Mouse (Mus musculus): ENCODE measurements at regions not wholly inside any gene's neighbourhood (a gene's known extent, or its start where the extent isn't known, plus 50 kb on each side); places are given as distances from the start of the nearest gene placed in this dataset.

GRCm38 (mm10) chr12:69101965-69102364 is 57.0 kb downstream of the Rps29 start:
- no peak for DNase-seq

DNA sequence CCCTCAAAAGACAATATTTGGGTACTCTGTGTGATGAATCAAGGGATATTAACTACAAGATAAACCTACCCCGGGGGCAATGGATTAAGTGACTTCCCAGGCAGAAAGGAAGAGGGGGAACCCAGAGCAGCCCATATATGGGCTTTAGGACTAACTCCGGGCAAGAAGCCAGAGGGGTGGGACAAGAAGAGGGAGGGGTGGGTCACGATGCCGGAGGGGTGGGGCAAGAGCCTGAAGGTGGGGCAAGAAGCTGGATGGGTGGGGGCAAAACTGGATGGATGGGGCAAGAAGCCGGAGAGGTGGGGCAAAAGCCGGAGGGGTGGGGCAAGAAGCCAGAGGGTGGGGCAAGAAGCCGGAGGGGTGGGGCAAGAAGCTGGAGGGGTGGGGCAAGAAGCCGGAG is 64.1 kb downstream of the Rps29 start:
- no peak for DNase-seq

GRCm38 (mm10) chr12:69093073-69093797 is 65.8 kb downstream of the Rps29 start:
- no peak for DNase-seq

DNA sequence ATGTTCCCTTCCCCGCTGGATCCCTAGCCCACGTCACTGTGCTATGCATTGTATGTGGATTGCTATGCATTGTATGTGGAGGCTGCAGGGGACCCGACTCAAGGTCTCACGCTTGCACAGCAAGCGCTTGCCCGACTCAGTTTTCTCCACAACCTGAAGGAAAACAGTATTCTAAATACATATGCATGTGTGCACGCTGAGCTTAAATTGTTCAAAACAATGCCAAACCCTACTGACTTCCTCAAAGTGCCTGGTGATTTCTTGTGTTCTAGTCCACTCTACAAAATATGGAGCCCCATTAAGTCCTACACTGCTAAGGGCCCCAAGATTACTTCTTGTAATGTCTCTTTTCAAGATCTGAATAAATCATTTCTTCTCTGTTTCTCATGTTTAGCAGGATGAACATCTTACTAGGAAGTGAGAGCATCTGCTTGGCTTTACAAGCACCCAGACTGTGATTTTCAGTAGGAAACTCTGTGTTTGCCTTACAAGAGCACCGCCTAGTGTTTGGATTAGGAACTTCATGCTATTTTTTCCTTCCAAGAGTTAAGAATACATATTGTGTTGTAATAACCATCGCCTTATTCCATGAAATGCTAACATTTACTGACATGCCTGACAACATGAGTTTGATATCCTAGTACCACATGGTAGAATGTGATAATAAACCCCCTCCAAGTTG is 70.9 kb downstream of the Rps29 start:
- DNase-seq: peak in 1 of 2 experiments; percentile 18

DNA sequence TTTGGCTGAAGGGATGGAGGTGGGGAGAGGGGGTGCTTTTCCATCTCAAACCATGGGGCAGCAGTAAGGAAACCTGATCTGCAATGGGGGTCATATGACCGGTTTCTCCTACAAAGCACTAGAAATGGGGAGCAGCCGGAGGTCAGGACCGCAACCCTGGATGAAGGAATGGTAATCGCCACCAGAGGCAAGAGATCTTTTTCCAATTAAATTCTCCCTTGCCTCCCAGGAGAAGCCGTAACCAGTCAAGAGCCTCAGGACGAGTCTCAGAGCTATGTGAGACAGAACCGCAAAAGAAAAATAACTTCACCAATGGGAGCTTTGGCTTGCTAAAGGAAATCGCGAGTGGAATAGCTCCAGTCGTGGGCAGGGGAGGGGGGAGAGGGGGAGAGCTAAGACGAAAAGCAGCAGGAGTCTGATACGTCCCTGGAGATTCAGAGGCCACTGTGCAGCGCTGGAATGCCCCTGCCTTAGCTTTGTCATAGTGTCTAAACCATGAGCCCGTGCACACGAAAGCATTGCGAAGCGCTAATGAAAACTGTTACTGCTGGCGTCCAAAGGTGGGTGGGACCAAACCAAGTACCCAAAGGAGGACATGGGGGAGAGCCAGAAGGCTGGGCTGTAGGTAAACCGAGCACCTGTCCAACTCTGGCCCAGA is 73.3 kb downstream of the Rps29 start:
- no peak for DNase-seq

- DNase-seq: no peak
These were observed 74.3 kb downstream of the Rps29 start for GRCm38 (mm10) chr12:69084656-69085055.

GRCm38 (mm10) chr12:69082051-69082450 is 76.9 kb downstream of the Rps29 start:
- no peak for DNase-seq

GRCm38 (mm10) chr12:69039553-69039952 is 119.4 kb downstream of the Rps29 start:
- DNase-seq: no peak

DNA sequence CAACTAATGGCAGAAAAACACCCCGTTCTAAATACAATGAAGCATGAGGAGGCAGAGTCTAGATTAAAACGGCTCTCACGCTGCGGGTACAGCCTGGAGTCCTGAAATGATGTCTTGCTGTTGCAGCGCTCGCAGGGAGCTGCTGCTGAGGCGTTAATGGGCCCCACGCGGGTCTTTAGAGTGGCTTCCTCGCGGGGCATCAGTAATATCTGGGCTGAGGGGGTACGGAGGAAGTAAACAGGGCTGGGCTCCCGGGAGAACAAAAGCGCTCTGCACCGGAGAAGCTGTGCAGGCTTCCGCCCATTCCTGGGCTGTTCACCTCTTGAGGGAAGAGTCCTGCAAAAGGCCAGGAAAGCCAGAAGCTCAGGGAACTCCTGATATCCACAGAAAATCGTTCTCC is 135.4 kb downstream of the Rps29 start:
- DNase-seq: peak in 1 of 2 experiments; percentile 9

GRCm38 (mm10) chr12:69016705-69017306 is 142.2 kb downstream of the Rps29 start:
- DNase-seq: no peak

DNA sequence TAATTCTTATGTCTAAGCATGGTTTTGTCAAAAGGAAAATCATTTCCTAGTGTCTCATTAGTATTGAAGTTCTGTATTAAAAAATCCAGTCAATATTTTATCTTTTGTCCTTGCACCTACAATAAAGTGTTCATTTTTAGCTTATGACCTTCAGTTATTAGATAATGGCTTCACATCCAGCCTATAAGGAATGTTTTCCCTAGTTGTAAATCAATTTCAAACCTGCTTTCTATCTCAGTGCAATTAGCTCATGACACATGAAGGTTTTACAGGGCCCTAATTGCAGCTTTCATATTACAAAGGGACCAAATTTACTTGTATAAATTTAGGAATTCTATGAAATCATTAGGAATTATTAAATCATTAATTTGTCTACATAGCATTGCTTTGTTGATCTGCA is 153.8 kb downstream of the Rps29 start:
- DNase-seq: no peak

DNA sequence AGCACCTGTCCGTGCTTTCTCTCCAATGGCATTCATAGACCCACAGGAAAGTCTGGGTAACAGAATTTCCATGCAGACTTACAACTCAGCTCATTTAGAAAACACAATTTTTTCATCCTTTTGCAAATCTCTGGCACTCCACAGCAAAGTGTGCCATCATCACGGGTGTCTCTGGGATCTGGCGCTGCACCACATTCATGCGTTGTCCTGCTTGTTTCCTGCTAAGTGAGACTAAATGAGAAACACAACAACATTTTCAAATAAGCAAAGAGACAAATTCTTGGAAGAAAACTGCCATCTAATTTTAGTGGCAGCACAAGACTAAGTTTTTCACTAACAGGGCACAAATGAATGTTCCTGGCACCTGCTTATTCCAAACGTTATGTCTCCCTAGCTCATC is 156.9 kb downstream of the Rps29 start:
- DNase-seq: peak in 1 of 2 experiments; percentile 7

DNA sequence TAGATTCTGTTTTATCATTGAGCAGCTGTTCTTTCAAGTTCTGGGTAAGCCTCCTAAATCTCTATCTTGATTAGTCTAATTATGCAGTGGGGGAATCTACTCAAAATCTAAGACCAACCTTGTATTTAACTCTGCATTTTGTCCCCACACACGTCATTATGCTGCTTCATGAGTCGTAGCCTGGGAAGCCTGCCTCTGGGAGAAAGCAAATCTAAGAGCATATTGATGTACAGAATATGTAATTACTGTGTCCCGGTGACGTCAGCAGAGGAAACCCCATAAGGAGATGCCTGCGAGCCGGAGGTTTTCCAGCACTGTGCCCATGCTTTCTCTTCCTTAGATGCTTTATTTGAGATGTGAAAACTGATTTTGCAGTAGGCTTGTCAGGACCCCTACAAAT is 161.7 kb downstream of the Rps29 start:
- no peak for DNase-seq

DNA sequence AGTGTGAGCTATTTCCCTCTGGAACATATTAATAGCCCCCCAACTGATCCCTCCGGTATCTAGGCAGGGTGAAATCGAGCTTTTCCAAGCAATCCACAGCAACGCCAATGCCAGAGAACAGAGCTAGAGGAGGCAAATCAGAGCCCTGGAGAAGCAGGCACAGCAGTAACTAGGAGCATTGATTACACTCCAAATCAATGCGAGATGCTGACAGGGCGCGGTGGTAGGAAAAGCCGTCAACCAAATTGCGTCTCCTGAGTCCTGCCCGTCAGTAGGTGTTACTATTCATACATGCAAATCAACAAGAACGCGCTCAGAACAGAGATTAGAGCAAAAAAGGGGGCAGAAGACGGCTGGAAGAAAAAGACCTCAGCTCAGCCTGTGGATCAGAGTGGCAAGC is 162.2 kb downstream of the Rps29 start:
- no peak for DNase-seq

GRCm38 (mm10) chr12:68980640-68981039 is 178.3 kb downstream of the Rps29 start:
- DNase-seq: no peak

GRCm38 (mm10) chr12:68980173-68980572 is 178.8 kb downstream of the Rps29 start:
- DNase-seq: no peak

GRCm38 (mm10) chr12:68979232-68979631 is 179.8 kb downstream of the Rps29 start:
- DNase-seq: no peak

DNA sequence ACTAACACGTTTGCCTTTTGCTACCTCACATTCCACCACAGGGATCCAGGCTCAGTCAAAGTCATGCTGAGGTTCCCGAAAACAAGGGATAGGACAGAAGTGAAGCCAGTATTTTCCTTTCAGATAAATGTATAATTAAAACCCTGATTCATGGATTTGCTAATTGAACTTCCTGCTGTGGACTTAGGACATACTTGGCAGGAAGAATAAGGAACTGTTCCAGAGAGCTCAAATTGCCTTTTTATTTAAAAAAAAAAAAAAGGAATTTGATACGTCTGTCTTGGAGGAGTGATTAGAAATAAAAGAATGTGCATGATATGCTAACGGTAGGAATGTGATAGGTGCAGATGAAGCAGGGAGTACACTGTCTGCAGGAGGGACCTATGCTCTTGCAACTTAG is 181.7 kb downstream of the Rps29 start:
- no peak for DNase-seq

GRCm38 (mm10) chr12:68947240-68947639 is 211.7 kb downstream of the Rps29 start:
- DNase-seq: no peak

DNA sequence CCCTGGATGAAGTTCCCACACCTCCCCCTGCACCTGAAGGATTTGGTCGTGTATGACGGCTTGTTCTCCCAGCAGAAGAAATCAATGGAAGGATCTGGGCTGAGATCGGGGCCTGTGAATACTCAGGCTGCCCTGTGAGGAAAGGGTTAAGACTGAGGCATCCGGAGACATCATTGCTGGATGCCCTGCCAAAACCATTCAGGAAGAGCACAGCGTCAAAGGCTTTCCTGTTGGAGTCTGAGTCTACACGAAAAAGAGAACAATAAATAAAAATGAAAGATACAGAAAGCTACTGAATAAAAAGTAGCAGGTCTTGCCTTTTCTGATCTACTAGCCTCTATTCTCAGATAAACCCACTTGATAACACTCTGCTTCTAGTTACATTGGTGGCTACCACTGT is 248.4 kb downstream of the Rps29 start:
- DNase-seq: no peak

DNA sequence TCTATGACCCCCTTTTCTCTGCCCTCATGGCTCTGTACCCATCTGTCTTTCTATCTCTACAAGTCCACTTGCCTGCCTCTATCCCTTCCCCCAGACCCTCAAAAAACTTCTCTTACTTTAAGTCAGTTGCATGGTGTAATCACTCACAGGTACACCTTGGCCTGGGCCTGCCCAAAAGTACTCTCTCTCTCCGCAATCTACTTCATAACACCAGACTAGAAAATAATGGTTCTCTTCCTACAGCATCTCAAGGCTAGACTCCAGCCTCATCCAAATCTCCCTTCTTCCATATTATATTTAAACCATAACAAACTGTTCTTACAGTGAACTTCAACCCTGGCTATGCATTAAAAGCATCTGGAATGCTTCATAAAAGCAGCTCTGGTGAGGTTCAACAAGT is 254.2 kb downstream of the Rps29 start:
- no peak for DNase-seq

DNA sequence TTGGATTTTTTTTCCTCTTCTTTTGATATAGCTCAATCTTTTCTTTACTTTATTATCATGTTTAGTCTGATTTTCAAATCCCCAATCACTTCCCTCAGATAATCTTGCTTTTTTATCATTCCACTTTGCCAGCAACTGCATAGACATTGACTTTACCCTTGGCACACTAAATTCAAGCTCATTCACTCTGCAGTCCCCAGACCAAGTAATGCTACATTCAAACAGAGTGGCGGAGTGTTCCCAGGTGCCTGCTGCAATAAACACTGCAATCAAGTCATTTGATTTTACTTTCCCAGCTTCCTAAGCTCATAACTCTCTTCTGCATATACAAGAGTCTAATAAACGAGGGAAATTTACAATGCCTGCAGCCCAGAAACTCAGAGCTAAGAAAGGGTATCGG is 269.8 kb downstream of the Rps29 start:
- DNase-seq: no peak

GRCm38 (mm10) chr12:68882503-68882902 is 276.5 kb downstream of the Rps29 start:
- DNase-seq: no peak
